Mouse (Mus musculus) limb, embryonic 12.5 days (tissue): Measurements from ENCODE around the gene Scgb2b7. TPM values are rescaled to one million over a fixed set of nuclear protein-coding genes. Genes with fewer than 3 reads are reported as not detected.
"Not testable (repeated sequence)": the region's sequence is repeated elsewhere in the genome, so short reads cannot be mapped to it uniquely, and the experiment has no call there.

Experiments
- ATAC-seq: fragments of 200-750 bp; cut with Nextera tagmentation; 2 replicates; pipeline ENCODE4 v1.8.0; 2017; ENCODE audit warnings: low read depth, moderate TSS enrichment; ENCODE audit not compliant: insufficient number of reproducible peaks, insufficient read depth, low FRiP score, low TSS enrichment
- H3K27ac ChIP-seq: fragments of 300-500 bp; sonication (generic); 2 replicates; pipeline ENCODE4 v1.5.1; 2016; ENCODE audit warnings: mild to moderate bottlenecking, moderate library complexity
- H3K27me3 ChIP-seq: fragments of 300-500 bp; sonication (generic); 2 replicates; pipeline ENCODE4 v1.6.1; 2016; ENCODE audit warnings: mild to moderate bottlenecking, moderate library complexity
- H3K36me3 ChIP-seq: fragments of 300-500 bp; sonication (generic); 2 replicates; pipeline ENCODE4 v1.6.1; 2016; ENCODE audit warnings: mild to moderate bottlenecking, moderate library complexity
- H3K4me1 ChIP-seq: fragments of 300-500 bp; sonication (generic); replicated peaks from 2 replicates; pipeline ENCODE4 v1.6.1; 2016
- H3K4me2 ChIP-seq: fragments of 300-500 bp; sonication (generic); 2 replicates; pipeline ENCODE4 v1.6.1; 2016; ENCODE audit warnings: mild to moderate bottlenecking, moderate library complexity
- H3K4me3 ChIP-seq: fragments of 300-500 bp; sonication (generic); replicated peaks from 2 replicates; pipeline ENCODE4 v1.5.1; 2016; ENCODE audit warnings: mild to moderate bottlenecking
- H3K9ac ChIP-seq: fragments of 300-500 bp; sonication (generic); replicated peaks from 2 replicates; pipeline ENCODE4 v1.6.1; 2016; ENCODE audit warnings: mild to moderate bottlenecking, moderate library complexity
- H3K9me3 ChIP-seq: fragments of 300-500 bp; sonication (generic); 2 replicates; pipeline ENCODE4 v1.6.1; 2016; ENCODE audit warnings: mild to moderate bottlenecking, moderate library complexity
- WGBS: fragments of 180-500 bp; shearing (Covaris S2); methylation state at CpG from one replicate; pipeline ENCODE4 v1.1.7; 2016; 5-methylcytosine and 5-hydroxymethylcytosine counted together
- polyA plus RNA-seq: library from polyadenylated mRNA; unstranded; fragments of >200 nt; fragmentation: Nextera tagmentation; extraction: Ambion mirVana; gene quantifications from 2 replicates; pipeline ENCODE4 v1.2.1, GENCODE M21; 2016

Gene Scgb2b7
- polyA plus RNA-seq, result not detected in 2 replicates

GRCm38 (mm10) chr7:31705657-31706056, at the start of gene Scgb2b7:
Gene Scgb2b7, minus strand, starts transcription at chr7:31705757.
- not testable (repeated sequence) for H3K9ac ChIP-seq, H3K4me1 ChIP-seq, H3K27ac ChIP-seq, H3K4me2 ChIP-seq, H3K4me3 ChIP-seq, H3K9me3 ChIP-seq, H3K27me3 ChIP-seq, ATAC-seq, H3K36me3 ChIP-seq

GRCm38 (mm10) chr7:31712365-31712764, 6.8 kb upstream of the Scgb2b7 start, which contains the start of gene Scgb1b7:
Gene Scgb1b7, plus strand, starts transcription at chr7:31712665.
- not testable (repeated sequence) for H3K4me1 ChIP-seq, H3K36me3 ChIP-seq, H3K4me3 ChIP-seq, H3K27me3 ChIP-seq, H3K27ac ChIP-seq, ATAC-seq, H3K4me2 ChIP-seq, H3K9me3 ChIP-seq, H3K9ac ChIP-seq
- WGBS, result 96% methylated on average over 4 of the region's 5 CpGs

Other genes starting within 250 kb of the Scgb2b7 start
- not detected in 2 replicates for gene Scgb1b7, start 6.9 kb upstream of the Scgb2b7 start, polyA plus RNA-seq